Mouse (Mus musculus) midbrain, embryonic 13.5 days (tissue): ENCODE measurements at regions not wholly inside any gene's neighbourhood (a gene's known extent, or its start where the extent isn't known, plus 50 kb on each side); places are given as distances from the start of the nearest gene placed in this dataset.

ENCODE experiments used
- ATAC-seq: fragments of 200-750 bp; cut with Nextera tagmentation; 2 replicates; pipeline ENCODE4 v1.8.0; 2017; ENCODE audit warnings: mild to moderate bottlenecking, moderate TSS enrichment, moderate library complexity
- H3K27ac ChIP-seq: fragments of 300-500 bp; sonication (generic); 2 replicates; pipeline ENCODE4 v1.5.1; 2015; ENCODE audit warnings: inconsistent platforms, mild to moderate bottlenecking, moderate library complexity
- H3K27me3 ChIP-seq: fragments of 300-500 bp; sonication (generic); 2 replicates; pipeline ENCODE4 v1.6.1; 2015; ENCODE audit warnings: mild to moderate bottlenecking, inconsistent platforms
- H3K36me3 ChIP-seq: fragments of 300-500 bp; sonication (generic); 2 replicates; pipeline ENCODE4 v1.6.1; 2015; ENCODE audit warnings: mild to moderate bottlenecking, inconsistent platforms
- H3K4me1 ChIP-seq: fragments of 300-500 bp; sonication (generic); replicated peaks from 2 replicates; pipeline ENCODE4 v1.6.1; 2015; ENCODE audit warnings: inconsistent platforms
- H3K4me2 ChIP-seq: fragments of 300-500 bp; sonication (generic); replicated peaks from 2 replicates; pipeline ENCODE4 v1.6.1; 2015; ENCODE audit warnings: moderate library complexity, mild to moderate bottlenecking, inconsistent platforms
- H3K4me3 ChIP-seq: fragments of 300-500 bp; sonication (generic); replicated peaks from 2 replicates; pipeline ENCODE4 v1.5.1; 2015; ENCODE audit warnings: mild to moderate bottlenecking, inconsistent platforms
- H3K9ac ChIP-seq: fragments of 300-500 bp; sonication (generic); replicated peaks from 2 replicates; pipeline ENCODE4 v1.6.1; 2015; ENCODE audit warnings: mild to moderate bottlenecking, inconsistent platforms
- H3K9me3 ChIP-seq: fragments of 300-500 bp; sonication (generic); 2 replicates; pipeline ENCODE4 v1.6.1; 2016; ENCODE audit warnings: mild to moderate bottlenecking, inconsistent platforms
- whole genome bisulfite sequencing: fragments of 180-500 bp; shearing (Covaris S2); methylation state at CpG from one replicate; pipeline ENCODE4 v1.1.7; 2015; 5-methylcytosine and 5-hydroxymethylcytosine counted together

- no peak overlapping the region for H3K4me3 ChIP-seq
- no peak for ATAC-seq
- no peaks in the 10 kb centered on the region for H3K9me3 ChIP-seq
- no peak overlapping the region for H3K9ac ChIP-seq
- 83% methylated on average over 2 of the region's 2 CpGs for WGBS
- H3K4me1 ChIP-seq, result no peaks in the 10 kb centered on the region; the same call in 1 of the 2 replicates
- H3K36me3 ChIP-seq, result no peaks in the 10 kb centered on the region
- no peak overlapping the region for H3K27ac ChIP-seq
- H3K27me3 ChIP-seq, result no peaks in the 10 kb centered on the region
- no peak overlapping the region for H3K4me2 ChIP-seq
Observed at GRCm38 (mm10) chr4:26404266-26404665, 57.6 kb upstream of the Manea start.

GRCm38 (mm10) chr4:26402213-26402612 lies 55.5 kb upstream of the Manea start:
- no peak for ATAC-seq
- Histone ChIP-seq H3K4me2 (no peak overlapping the region), H3K27me3 (no peaks in the 10 kb centered on the region), H3K4me1 (no peaks in the 10 kb centered on the region; the same call in 1 of the 2 replicates), H3K27ac (no peak overlapping the region), H3K4me3 (no peak overlapping the region), H3K36me3 (no peaks in the 10 kb centered on the region), H3K9me3 (no peaks in the 10 kb centered on the region), H3K9ac (no peak overlapping the region)
